Mouse (Mus musculus) intestine, postnatal 0 days (tissue): ENCODE measurements at regions not wholly inside any gene's neighbourhood (a gene's known extent, or its start where the extent isn't known, plus 50 kb on each side); places are given as distances from the start of the nearest gene placed in this dataset.

Source experiments
- ATAC-seq: fragments of 200-750 bp; cut with Nextera tagmentation; 2 replicates; pipeline ENCODE4 v1.8.0; 2017; ENCODE audit warnings: mild to moderate bottlenecking, moderate TSS enrichment, moderate library complexity
- H3K27ac ChIP-seq: fragments of 300-500 bp; sonication (generic); 2 replicates; pipeline ENCODE4 v1.5.1; 2014; ENCODE audit warnings: mild to moderate bottlenecking, low read depth, low read length, moderate library complexity
- H3K27me3 ChIP-seq: fragments of 300-500 bp; sonication (generic); replicated peaks from 2 replicates; pipeline ENCODE4 v1.6.1; 2014; ENCODE audit warnings: low read length, mixed read lengths; ENCODE audit not compliant: control insufficient read depth, insufficient read depth
- H3K36me3 ChIP-seq: fragments of 300-500 bp; sonication (generic); 2 replicates; pipeline ENCODE4 v1.6.1; 2014; ENCODE audit warnings: mild to moderate bottlenecking, moderate library complexity; ENCODE audit not compliant: control insufficient read depth, insufficient read depth
- H3K4me1 ChIP-seq: fragments of 300-500 bp; sonication (generic); replicated peaks from 2 replicates; pipeline ENCODE4 v1.6.1; 2014; ENCODE audit warnings: antibody characterized with exemption, low read length, mixed read lengths; ENCODE audit not compliant: control insufficient read depth, insufficient read depth
- H3K4me2 ChIP-seq: fragments of 300-500 bp; sonication (generic); replicated peaks from 2 replicates; pipeline ENCODE4 v1.6.1; 2014; ENCODE audit warnings: low read depth, mild to moderate bottlenecking, moderate library complexity
- H3K4me3 ChIP-seq: fragments of 300-500 bp; sonication (generic); 2 replicates; pipeline ENCODE4 v1.5.1; 2014; ENCODE audit warnings: low read depth, low read length
- H3K9ac ChIP-seq: fragments of 300-500 bp; sonication (generic); 2 replicates; pipeline ENCODE4 v1.6.1; 2014; ENCODE audit warnings: mild to moderate bottlenecking, low read depth, low read length
- H3K9me3 ChIP-seq: fragments of 300-500 bp; sonication (generic); 2 replicates; pipeline ENCODE4 v1.6.1; 2016; ENCODE audit warnings: mixed run types; ENCODE audit not compliant: control insufficient read depth
- CTCF ChIP-seq: sonication (generic); IDR thresholded peaks from 2 replicates; pipeline ENCODE4 v1.5.1; 2016; ENCODE audit warnings: low read depth, mild to moderate bottlenecking, control low read depth, antibody characterized with exemption, moderate library complexity
- WGBS: fragments of 180-500 bp; shearing (Covaris S2); extraction: QIAGEN DNeasy Blood & Tissue Kit; methylation state at CpG from one replicate; pipeline ENCODE4 v1.1.7; 2014; 5-methylcytosine and 5-hydroxymethylcytosine counted together

GRCm38 (mm10) chr16:76958597-76959392 is 54.7 kb upstream of the Usp25 start:
- no peak overlapping the region for H3K9ac ChIP-seq
- TF ChIP-seq CTCF, result no peak

GRCm38 (mm10) chr16:76957491-76957890 is 56.0 kb upstream of the Usp25 start:
- Histone ChIP-seq H3K27ac (no peak overlapping the region), H3K4me2 (no peak overlapping the region), H3K36me3 (no peaks in the 10 kb centered on the region), H3K9me3 (no peaks in the 10 kb centered on the region), H3K4me1 (no peaks in the 10 kb centered on the region), H3K9ac (no peak overlapping the region), H3K27me3 (no peaks in the 10 kb centered on the region), H3K4me3 (no peak overlapping the region)
- TF ChIP-seq CTCF, result no peak
- ATAC-seq, result no peak
- WGBS, result 79% methylated on average over 3 of the region's 3 CpGs

More at GRCm38 (mm10) chr16:76958597-76959392, 54.7 kb upstream of the Usp25 start:
- Histone ChIP-seq H3K4me2 (peak overlapping the region; percentile 37; the same call in 1 of the 2 replicates), H3K4me1 (no peaks in the 10 kb centered on the region), H3K4me3 (no peak overlapping the region), H3K27ac (no peak overlapping the region), H3K9me3 (no peaks in the 10 kb centered on the region), H3K36me3 (no peaks in the 10 kb centered on the region), H3K27me3 (no peaks in the 10 kb centered on the region)
- ATAC-seq, result peak; percentile 85
- WGBS, result 36% methylated on average over 7 of the region's 7 CpGs

- Histone ChIP-seq H3K4me3 (no peak overlapping the region), H3K4me1 (no peaks in the 10 kb centered on the region), H3K9me3 (no peaks in the 10 kb centered on the region), H3K9ac (no peak overlapping the region), H3K27me3 (no peaks in the 10 kb centered on the region), H3K27ac (no peak overlapping the region), H3K36me3 (no peaks in the 10 kb centered on the region), H3K4me2 (no peak overlapping the region)
- no peak for TF ChIP-seq CTCF
- no peak for ATAC-seq
- WGBS, result 83% methylated on average over 7 of the region's 7 CpGs
Measured at GRCm38 (mm10) chr16:76957090-76957489, 56.4 kb upstream of the Usp25 start.

- H3K9ac ChIP-seq, result no peak overlapping the region
- H3K27ac ChIP-seq, result no peak overlapping the region
- H3K9me3 ChIP-seq, result no peaks in the 10 kb centered on the region
- H3K4me2 ChIP-seq, result no peak overlapping the region
- H3K27me3 ChIP-seq, result no peaks in the 10 kb centered on the region
- ATAC-seq, result no peak
- no peaks in the 10 kb centered on the region for H3K36me3 ChIP-seq
- H3K4me1 ChIP-seq, result no peaks in the 10 kb centered on the region
- H3K4me3 ChIP-seq, result no peak overlapping the region
- no peak for TF ChIP-seq CTCF
- 71% methylated on average over 10 of the region's 10 CpGs for WGBS
Measured at GRCm38 (mm10) chr16:76950836-76951486, 62.5 kb upstream of the Usp25 start.

GRCm38 (mm10) chr16:76947011-76947410 is 66.5 kb upstream of the Usp25 start:
- ATAC-seq, result no peak
- Histone ChIP-seq H3K4me1 (no peaks in the 10 kb centered on the region), H3K9me3 (no peaks in the 10 kb centered on the region), H3K27me3 (no peaks in the 10 kb centered on the region), H3K27ac (no peak overlapping the region), H3K4me3 (no peak overlapping the region), H3K9ac (no peak overlapping the region), H3K4me2 (no peak overlapping the region), H3K36me3 (no peaks in the 10 kb centered on the region)
- whole genome bisulfite sequencing, result 71% methylated on average over 5 of the region's 5 CpGs
- no peak for TF ChIP-seq CTCF

GRCm38 (mm10) chr16:76938128-76938527 is 75.4 kb upstream of the Usp25 start:
- Histone ChIP-seq H3K27me3 (no peaks in the 10 kb centered on the region), H3K27ac (no peak overlapping the region), H3K4me2 (no peak overlapping the region), H3K36me3 (no peaks in the 10 kb centered on the region), H3K4me3 (no peak overlapping the region), H3K9ac (no peak overlapping the region), H3K9me3 (no peaks in the 10 kb centered on the region), H3K4me1 (no peaks in the 10 kb centered on the region)
- TF ChIP-seq CTCF, result no peak
- 51% methylated on average over 2 of the region's 2 CpGs for WGBS
- no peak for ATAC-seq
